Mouse (Mus musculus): Measurements from ENCODE around the gene Tmem178b. TPM values are rescaled to one million over a fixed set of nuclear protein-coding genes. Genes with fewer than 3 reads are reported as not detected.

The Tmem178b gene
- polyA plus RNA-seq, 1 experiment from 2014 or later: 0.14 TPM

GRCm38 (mm10) chr6:40120176-40120575, 247.1 kb downstream of the Tmem178b start:
- Histone ChIP-seq H3K4me1 (replicated peaks; ENCODE audit: control insufficient read depth, insufficient read depth, low read length) (0 out of 2 replicates have a peak, but pooled peaks cover 3% of the 10 kb centered on the region), H3K4me3 (ENCODE audit: low read length) (no peak overlapping the region), H3K27ac (ENCODE audit: low read length) (no peak overlapping the region), H3K9ac (ENCODE audit: low read length) (no peak overlapping the region), H3K9me3 (ENCODE audit: control insufficient read depth, low read length) (no peaks in the 10 kb centered on the region), H3K27me3 (ENCODE audit: control insufficient read depth, insufficient read depth, low read depth, low read length) (no peaks in the 10 kb centered on the region), H3K4me2 (ENCODE audit: low read depth, low read length) (no peak overlapping the region), H3K36me3 (ENCODE audit: control insufficient read depth, insufficient read depth, low read length) (no peaks in the 10 kb centered on the region)
- 68% methylated on average over 2 of the region's 2 CpGs for WGBS
- no peak for ATAC-seq (ENCODE audit: low read depth)

DNA sequence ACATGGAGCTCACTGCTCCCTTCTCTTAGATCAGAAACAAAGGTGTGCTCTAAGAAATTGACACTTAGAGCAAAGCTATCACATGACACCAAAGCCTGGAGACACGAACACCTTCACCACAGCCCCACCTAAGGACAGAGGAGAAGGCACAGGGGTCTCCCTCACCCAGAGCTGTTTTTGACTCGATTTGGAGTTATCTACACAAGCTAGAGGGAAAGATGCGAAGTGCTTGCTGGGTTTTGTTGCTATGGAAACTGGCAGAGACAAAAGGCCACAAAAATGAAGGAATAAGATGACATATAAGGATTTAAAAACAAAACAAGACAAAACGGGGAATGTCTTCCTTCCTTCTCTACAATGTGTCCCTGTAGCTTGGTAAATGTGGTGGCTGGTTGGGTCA, 248.4 kb downstream of the Tmem178b start:
- H3K4me1 ChIP-seq (replicated peaks; ENCODE audit: control insufficient read depth, insufficient read depth, low read length): 0 out of 2 replicates have a peak, but pooled peaks cover 3% of the 10 kb centered on the region
- no peak overlapping the region for H3K9ac ChIP-seq (ENCODE audit: low read length)
- WGBS: 54% methylated on average over 4 of the region's 4 CpGs
- H3K27me3 ChIP-seq (ENCODE audit: control insufficient read depth, insufficient read depth, low read depth, low read length): no peaks in the 10 kb centered on the region
- H3K4me3 ChIP-seq (ENCODE audit: low read length): no peak overlapping the region
- no peaks in the 10 kb centered on the region for H3K36me3 ChIP-seq (ENCODE audit: control insufficient read depth, insufficient read depth, low read length)
- no peaks in the 10 kb centered on the region for H3K9me3 ChIP-seq (ENCODE audit: control insufficient read depth, low read length)
- H3K4me2 ChIP-seq (ENCODE audit: low read depth, low read length): no peak overlapping the region
- ATAC-seq (ENCODE audit: low read depth): no peak
- H3K27ac ChIP-seq (ENCODE audit: low read length): no peak overlapping the region

DNA sequence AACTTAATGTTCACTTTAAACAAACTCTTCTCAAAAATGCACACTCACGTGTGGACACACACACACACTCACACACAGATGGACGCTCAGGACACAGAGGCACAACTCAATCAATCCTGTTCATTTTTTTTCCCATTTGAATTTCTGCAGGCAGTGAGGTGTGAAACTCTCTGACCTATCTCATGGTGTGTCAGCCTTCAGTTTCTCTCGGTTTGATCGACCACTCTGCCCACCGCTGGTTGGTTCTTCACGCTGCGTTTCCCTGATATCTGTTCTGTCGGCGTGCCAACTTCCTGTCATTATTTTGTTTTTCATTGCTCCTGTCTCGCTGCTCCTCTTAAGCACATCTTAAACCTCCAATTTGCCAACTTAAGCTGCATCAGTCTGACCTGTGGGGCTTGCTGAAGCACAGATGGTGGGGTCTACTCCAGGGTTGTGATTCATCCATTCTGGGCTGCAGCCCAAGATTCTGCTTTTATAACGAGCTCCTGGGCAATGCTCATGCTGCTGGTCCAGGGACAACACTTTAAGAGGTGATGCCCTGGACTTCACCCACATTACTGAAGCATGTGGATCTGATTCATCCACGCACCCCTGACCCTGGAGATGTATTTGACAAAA, 250.1 kb downstream of the Tmem178b start:
- no peaks in the 10 kb centered on the region for H3K36me3 ChIP-seq (ENCODE audit: control insufficient read depth, insufficient read depth, low read length)
- no peak overlapping the region for H3K4me3 ChIP-seq (ENCODE audit: low read length)
- 42% methylated on average over 12 of the region's 12 CpGs for WGBS
- 0 out of 2 replicates have a peak, but pooled peaks cover 3% of the 10 kb centered on the region for H3K4me1 ChIP-seq (replicated peaks; ENCODE audit: control insufficient read depth, insufficient read depth, low read length)
- H3K9ac ChIP-seq (ENCODE audit: low read length): no peak overlapping the region
- H3K27me3 ChIP-seq (ENCODE audit: control insufficient read depth, insufficient read depth, low read depth, low read length): no peaks in the 10 kb centered on the region
- H3K4me2 ChIP-seq (ENCODE audit: low read depth, low read length): no peak overlapping the region
- no peaks in the 10 kb centered on the region for H3K9me3 ChIP-seq (ENCODE audit: control insufficient read depth, low read length)
- no peak overlapping the region for H3K27ac ChIP-seq (ENCODE audit: low read length)
- ATAC-seq (ENCODE audit: low read depth): no peak

DNA sequence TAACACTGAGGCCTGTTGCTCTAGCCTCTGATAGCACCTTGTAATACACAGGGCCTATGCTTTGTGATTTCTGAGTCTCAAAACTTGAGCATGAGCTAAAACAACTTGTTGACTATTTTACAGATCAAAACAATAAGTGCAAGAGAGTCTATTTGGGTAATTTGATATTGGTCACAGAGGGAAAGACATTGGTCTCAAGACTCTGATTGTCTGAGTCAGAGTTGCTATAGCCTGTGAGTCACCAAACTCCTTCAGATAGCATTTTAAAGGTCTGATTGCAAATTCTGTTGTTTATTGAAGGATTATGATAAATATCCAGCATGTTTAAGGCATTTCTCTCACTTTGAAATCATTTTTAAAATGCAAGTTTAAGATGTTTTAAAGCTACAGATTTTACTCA, 250.9 kb downstream of the Tmem178b start:
- no peaks in the 10 kb centered on the region for H3K27me3 ChIP-seq (ENCODE audit: control insufficient read depth, insufficient read depth, low read depth, low read length)
- H3K4me3 ChIP-seq (ENCODE audit: low read length): no peak overlapping the region
- H3K9ac ChIP-seq (ENCODE audit: low read length): no peak overlapping the region
- H3K27ac ChIP-seq (ENCODE audit: low read length): no peak overlapping the region
- no peaks in the 10 kb centered on the region for H3K36me3 ChIP-seq (ENCODE audit: control insufficient read depth, insufficient read depth, low read length)
- ATAC-seq (ENCODE audit: low read depth): no peak
- no peak overlapping the region for H3K4me2 ChIP-seq (ENCODE audit: low read depth, low read length)
- H3K9me3 ChIP-seq (ENCODE audit: control insufficient read depth, low read length): no peaks in the 10 kb centered on the region
- 0 out of 2 replicates have a peak, but pooled peaks cover 3% of the 10 kb centered on the region for H3K4me1 ChIP-seq (replicated peaks; ENCODE audit: control insufficient read depth, insufficient read depth, low read length)

GRCm38 (mm10) chr6:40128716-40129115, 255.6 kb downstream of the Tmem178b start:
- ATAC-seq (ENCODE audit: low read depth): no peak
- Histone ChIP-seq H3K4me1 (replicated peaks; ENCODE audit: control insufficient read depth, insufficient read depth, low read length) (peaks cover 6% of the 10 kb centered on the region; the same call in 1 of the 2 replicates), H3K9me3 (ENCODE audit: control insufficient read depth, low read length) (no peaks in the 10 kb centered on the region), H3K4me3 (ENCODE audit: low read length) (no peak overlapping the region), H3K9ac (ENCODE audit: low read length) (no peak overlapping the region), H3K27ac (ENCODE audit: low read length) (no peak overlapping the region), H3K27me3 (ENCODE audit: control insufficient read depth, insufficient read depth, low read depth, low read length) (no peaks in the 10 kb centered on the region), H3K36me3 (ENCODE audit: control insufficient read depth, insufficient read depth, low read length) (no peaks in the 10 kb centered on the region), H3K4me2 (ENCODE audit: low read depth, low read length) (no peak overlapping the region)
- WGBS: 77% methylated on average over 6 of the region's 6 CpGs

DNA sequence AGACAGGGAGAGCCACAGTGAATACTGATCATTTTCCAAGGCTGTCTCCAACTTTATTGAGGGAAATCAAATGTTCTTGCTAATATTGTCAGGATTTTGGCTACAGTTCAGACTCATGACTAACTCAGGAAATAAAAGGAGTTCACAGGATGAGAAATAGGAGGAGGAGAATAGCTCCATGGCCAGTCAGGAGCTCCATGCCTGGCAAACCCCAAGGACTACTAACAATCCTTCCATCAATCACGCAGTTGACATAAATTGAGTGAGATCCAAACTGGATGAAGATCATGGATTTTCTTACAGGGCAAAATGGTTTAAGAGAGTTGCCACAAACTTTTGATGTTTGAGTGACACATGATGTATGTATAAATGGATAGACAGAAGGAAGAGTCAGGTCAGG, 258.9 kb downstream of the Tmem178b start:
- no peak for ATAC-seq (ENCODE audit: low read depth)
- H3K9ac ChIP-seq (ENCODE audit: low read length): no peak overlapping the region
- no peaks in the 10 kb centered on the region for H3K36me3 ChIP-seq (ENCODE audit: control insufficient read depth, insufficient read depth, low read length)
- peaks cover 3% of the 10 kb centered on the region; the same call in 1 of the 2 replicates for H3K4me1 ChIP-seq (replicated peaks; ENCODE audit: control insufficient read depth, insufficient read depth, low read length)
- H3K27me3 ChIP-seq (ENCODE audit: control insufficient read depth, insufficient read depth, low read depth, low read length): no peaks in the 10 kb centered on the region
- 81% methylated on average over 1 of the region's 1 CpGs for WGBS
- H3K4me2 ChIP-seq (ENCODE audit: low read depth, low read length): no peak overlapping the region
- no peaks in the 10 kb centered on the region for H3K9me3 ChIP-seq (ENCODE audit: control insufficient read depth, low read length)
- no peak overlapping the region for H3K4me3 ChIP-seq (ENCODE audit: low read length)
- no peak overlapping the region for H3K27ac ChIP-seq (ENCODE audit: low read length)

DNA sequence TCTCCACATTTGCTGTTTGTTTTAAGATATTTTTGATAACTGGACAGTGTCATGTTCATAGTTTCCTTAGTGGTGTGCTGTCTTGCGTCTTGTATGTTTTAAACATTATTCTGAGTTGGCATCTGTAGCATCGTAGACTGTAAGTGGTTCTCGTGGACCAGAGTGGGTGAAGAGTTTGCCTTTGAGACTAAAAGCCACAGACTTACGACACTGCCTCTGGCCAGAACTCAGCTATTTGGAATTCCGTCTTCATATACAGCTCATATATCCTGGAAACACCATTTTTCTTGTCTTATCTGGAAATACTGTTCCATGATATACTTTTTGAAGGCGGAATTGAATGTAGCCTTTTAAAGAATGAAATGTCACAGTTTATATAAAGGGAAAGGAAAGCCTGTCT, 260.4 kb downstream of the Tmem178b start:
- no peak overlapping the region for H3K4me3 ChIP-seq (ENCODE audit: low read length)
- no peaks in the 10 kb centered on the region for H3K27me3 ChIP-seq (ENCODE audit: control insufficient read depth, insufficient read depth, low read depth, low read length)
- H3K4me2 ChIP-seq (ENCODE audit: low read depth, low read length): no peak overlapping the region
- H3K9ac ChIP-seq (ENCODE audit: low read length): no peak overlapping the region
- WGBS: 29% methylated on average over 6 of the region's 6 CpGs
- H3K4me1 ChIP-seq (replicated peaks; ENCODE audit: control insufficient read depth, insufficient read depth, low read length): peaks cover 3% of the 10 kb centered on the region; the same call in 1 of the 2 replicates
- H3K36me3 ChIP-seq (ENCODE audit: control insufficient read depth, insufficient read depth, low read length): no peaks in the 10 kb centered on the region
- no peak for ATAC-seq (ENCODE audit: low read depth)
- no peaks in the 10 kb centered on the region for H3K9me3 ChIP-seq (ENCODE audit: control insufficient read depth, low read length)
- H3K27ac ChIP-seq (ENCODE audit: low read length): no peak overlapping the region

DNA sequence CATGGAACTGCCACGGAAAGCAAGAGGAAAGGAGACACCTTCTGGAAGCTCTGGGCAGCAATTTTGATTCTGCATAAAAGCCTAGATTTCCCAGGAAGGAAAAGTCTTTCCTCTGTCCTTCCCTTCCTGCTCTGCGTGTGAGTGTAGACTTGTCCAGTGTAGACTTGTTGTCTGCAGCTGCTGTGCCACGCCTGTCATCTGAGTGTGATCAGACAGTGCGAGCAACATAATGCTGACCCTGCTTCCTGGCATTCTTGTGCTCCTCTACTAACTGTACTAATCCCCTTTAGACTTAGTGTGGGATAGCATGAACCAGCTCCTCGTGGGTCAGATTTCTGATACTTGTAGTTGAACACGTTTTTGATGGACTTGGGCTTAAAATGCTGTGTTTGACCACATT, 262.6 kb downstream of the Tmem178b start:
- Histone ChIP-seq H3K27me3 (ENCODE audit: control insufficient read depth, insufficient read depth, low read depth, low read length) (no peaks in the 10 kb centered on the region), H3K9me3 (ENCODE audit: control insufficient read depth, low read length) (no peaks in the 10 kb centered on the region), H3K4me1 (replicated peaks; ENCODE audit: control insufficient read depth, insufficient read depth, low read length) (peaks cover 3% of the 10 kb centered on the region; the same call in 1 of the 2 replicates), H3K36me3 (ENCODE audit: control insufficient read depth, insufficient read depth, low read length) (no peaks in the 10 kb centered on the region), H3K4me3 (ENCODE audit: low read length) (no peak overlapping the region), H3K27ac (ENCODE audit: low read length) (no peak overlapping the region), H3K4me2 (ENCODE audit: low read depth, low read length) (no peak overlapping the region), H3K9ac (ENCODE audit: low read length) (no peak overlapping the region)
- WGBS: 52% methylated on average over 6 of the region's 6 CpGs
- ATAC-seq (ENCODE audit: low read depth): no peak

- ATAC-seq (ENCODE audit: low read depth): no peak
- no peaks in the 10 kb centered on the region for H3K27me3 ChIP-seq (ENCODE audit: control insufficient read depth, insufficient read depth, low read depth, low read length)
- no peak overlapping the region for H3K4me3 ChIP-seq (ENCODE audit: low read length)
- no peak overlapping the region for H3K4me2 ChIP-seq (ENCODE audit: low read depth, low read length)
- no peaks in the 10 kb centered on the region for H3K36me3 ChIP-seq (ENCODE audit: control insufficient read depth, insufficient read depth, low read length)
- no peak overlapping the region for H3K27ac ChIP-seq (ENCODE audit: low read length)
- no peaks in the 10 kb centered on the region for H3K9me3 ChIP-seq (ENCODE audit: control insufficient read depth, low read length)
- 75% methylated on average over 6 of the region's 6 CpGs for WGBS
- H3K9ac ChIP-seq (ENCODE audit: low read length): no peak overlapping the region
- H3K4me1 ChIP-seq (replicated peaks; ENCODE audit: control insufficient read depth, insufficient read depth, low read length): peaks cover 3% of the 10 kb centered on the region; the same call in 1 of the 2 replicates
Observed at GRCm38 (mm10) chr6:40137346-40137745, 264.3 kb downstream of the Tmem178b start.
